Mouse (Mus musculus): ENCODE data around the gene Haao.

GRCm38 (mm10) chr17:83896723-83897122 is 49.0 kb upstream of the Haao start:
- TF ChIP-seq CTCF (IDR thresholded peaks at IDR 0.05; ENCODE audit: low read depth, low read length) (peak; percentile 64), POLR2A (IDR thresholded peaks at IDR 0.05; ENCODE audit: extremely low read depth, insufficient read depth, low read length) (no peak)
